Mouse (Mus musculus): ENCODE results near the gene Mprip. TPM values are rescaled to one million over a fixed set of nuclear protein-coding genes. Genes with fewer than 3 reads are reported as not detected.
"Not testable (repeated sequence)": the region's sequence is repeated elsewhere in the genome, so short reads cannot be mapped to it uniquely, and the experiment has no call there.

Gene Mprip
- polyA plus RNA-seq, 1 experiment from 2014 or later, result 353 TPM

DNA sequence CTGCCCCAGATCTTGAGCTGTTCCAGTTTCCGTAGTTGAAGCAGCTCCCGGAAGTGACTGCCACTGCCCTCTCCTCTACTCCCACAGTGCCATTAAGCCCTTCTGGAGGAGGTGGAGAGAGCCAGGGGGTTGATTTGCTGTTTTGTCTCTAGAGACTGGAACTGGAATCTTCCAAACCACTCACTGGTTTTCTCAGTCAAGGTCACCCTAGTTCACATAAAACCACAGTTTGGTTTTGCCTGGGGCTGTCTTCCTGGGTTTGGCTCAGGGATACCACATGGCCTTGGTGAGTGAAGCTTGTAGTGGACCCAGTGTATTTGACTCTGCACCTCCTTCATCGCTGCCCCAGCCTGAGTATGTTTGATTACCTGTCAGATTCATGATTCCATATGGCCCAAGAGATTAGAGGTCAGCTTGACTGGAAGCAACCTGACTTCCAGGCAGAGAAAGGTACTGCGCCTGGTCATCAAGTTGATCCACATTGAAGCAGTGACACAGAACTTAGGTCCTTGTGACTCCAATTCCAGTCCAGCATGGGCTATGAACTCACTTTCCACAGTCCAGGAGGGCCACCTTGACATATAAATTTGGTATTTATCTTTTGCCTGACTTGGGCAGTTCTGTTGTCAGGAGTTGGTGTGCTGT, 10.1 kb downstream of the Mprip start:
- H3K27me3 ChIP-seq, result no peaks in the 10 kb centered on the region
- ChIA-PET CTCF (interaction anchor here (1.1 to 1.9 kb wide), 3 partner anchors 12 to 61 kb away, joined by 4 to 5 read pairs (median 4); no protein-coding TSS in a partner anchor), POLR2A (interaction anchor here (1.0 to 1.4 kb wide), 2 partner anchors 8 to 24 kb away, joined by 3 to 4 read pairs; no protein-coding TSS in a partner anchor)
- in situ Hi-C loops (cut with MboI; ENCODE audit: low pct_unique_long_range_greater_than_20kb), result no loop called here
- DNase-seq (ENCODE audit: low read depth, low spot score) (peak; percentile 57), ATAC-seq (peak; percentile 57)
- TF ChIP-seq CTCF (IDR thresholded peaks at IDR 0.05), result no peak

DNA sequence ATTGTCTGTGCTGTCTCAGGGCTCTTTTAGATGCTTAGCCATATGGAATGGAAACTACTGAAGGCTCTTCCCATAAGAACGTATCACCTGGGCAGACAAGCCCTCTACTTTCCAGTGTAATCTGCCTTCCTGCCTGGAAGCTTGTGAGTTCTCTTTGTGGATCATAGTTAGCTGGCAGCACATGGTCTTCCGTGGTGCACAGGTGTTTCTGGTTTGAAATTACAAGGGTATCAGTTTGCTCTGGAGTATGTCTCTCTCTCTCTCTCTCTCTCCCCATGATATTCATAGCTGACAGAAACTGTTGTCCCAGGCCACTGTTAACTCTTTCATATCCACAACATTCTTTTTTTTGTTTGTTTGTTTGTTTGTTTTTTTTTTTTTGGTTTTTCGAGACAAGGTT, 12.9 kb downstream of the Mprip start:
- CTCF ChIA-PET, result no interaction called here
- no peak for TF ChIP-seq CTCF (IDR thresholded peaks at IDR 0.05)
- H3K27me3 ChIP-seq, result no peaks in the 10 kb centered on the region
- in situ Hi-C loops (cut with MboI; ENCODE audit: low pct_unique_long_range_greater_than_20kb), result no loop called here
- ATAC-seq (no peak), DNase-seq (ENCODE audit: low read depth, low spot score) (no peak)
- POLR2A ChIA-PET, result interaction anchor here (1.1 kb wide), 1 partner anchor 59 kb away, joined by 3 read pairs; no protein-coding TSS in a partner anchor

DNA sequence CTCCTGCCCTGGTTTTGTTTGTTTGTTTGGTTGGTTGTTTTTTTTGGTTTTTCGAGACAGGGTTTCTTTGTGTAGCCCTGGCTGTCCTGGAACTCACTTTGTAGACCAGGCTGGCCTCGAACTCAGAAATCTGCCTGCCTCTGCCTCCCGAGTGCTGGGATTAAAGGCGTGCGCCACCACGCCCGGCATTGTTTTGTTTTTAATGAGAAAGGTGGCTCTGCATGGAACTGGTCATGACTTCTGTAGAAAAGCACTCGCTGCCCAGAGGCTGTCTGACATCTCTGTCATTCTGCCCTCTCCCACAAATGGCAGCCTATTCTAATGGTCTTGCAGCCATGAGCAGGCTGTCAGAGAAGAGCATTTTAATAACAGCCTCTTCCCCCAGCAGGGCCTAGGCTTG, 13.6 kb downstream of the Mprip start:
- DNase-seq (ENCODE audit: low read depth, low spot score); ATAC-seq; POLR2A ChIA-PET; CTCF ChIA-PET; H3K27me3 ChIP-seq: not testable (repeated sequence)
- in situ Hi-C loops (cut with MboI; ENCODE audit: low pct_unique_long_range_greater_than_20kb), result loop anchor here (25.0 kb wide), 1 partner anchor 1337 kb away; the partner anchor contains the start of genes Sh3bp5l and Zfp672

DNA sequence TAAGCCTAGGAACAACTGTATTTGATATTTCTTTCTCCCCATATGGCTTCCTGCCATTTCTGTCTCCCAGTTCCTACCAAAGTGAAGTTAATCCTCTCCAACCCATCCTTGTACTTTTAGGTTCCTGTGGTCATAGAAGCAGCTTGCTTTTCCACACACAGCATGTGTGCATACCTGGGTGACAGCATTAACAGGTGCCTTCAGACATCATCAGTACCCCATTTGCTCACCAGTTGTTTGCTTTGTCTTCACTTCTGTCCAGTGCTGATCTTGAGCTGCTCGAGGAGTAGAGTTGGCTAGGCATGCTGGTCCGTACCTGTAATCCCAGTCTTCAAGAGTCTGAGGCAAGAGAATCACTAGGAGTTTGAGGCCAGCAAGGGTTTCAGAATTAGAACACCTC, 16.7 kb downstream of the Mprip start:
- in situ Hi-C loops (cut with MboI; ENCODE audit: low pct_unique_long_range_greater_than_20kb), result loop anchor here (25.0 kb wide), 1 partner anchor 1340 kb away; the partner anchor contains the start of genes Sh3bp5l and Zfp672
- no peak for TF ChIP-seq CTCF (IDR thresholded peaks at IDR 0.05)
- POLR2A ChIA-PET, result no interaction called here
- no peaks in the 10 kb centered on the region for H3K27me3 ChIP-seq
- no peak for ATAC-seq
- CTCF ChIA-PET, result interaction anchor here (1.1 kb wide), 1 partner anchor 11 kb away, joined by 3 read pairs; no protein-coding TSS in a partner anchor
- DNase-seq (ENCODE audit: low read depth, low spot score), result no peak

DNA sequence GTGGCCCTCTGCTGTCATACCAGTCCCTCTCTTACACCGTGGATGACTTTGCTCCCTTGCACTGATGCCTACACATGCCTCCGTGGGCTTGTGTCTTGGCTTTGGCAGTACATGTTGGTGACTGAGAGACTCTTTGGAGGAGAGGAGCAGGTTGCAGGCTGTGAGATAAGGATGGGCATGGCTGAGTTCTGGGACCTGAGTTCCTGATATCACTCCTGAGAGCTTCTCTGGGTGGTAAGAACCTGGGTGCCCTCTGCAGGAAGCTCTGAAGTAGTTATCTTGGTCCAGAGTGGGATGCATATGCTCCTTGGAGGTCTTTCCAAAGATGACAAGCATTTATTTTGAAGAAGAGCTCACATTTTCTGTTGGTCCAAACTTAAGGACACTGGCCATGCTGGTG, 17.6 kb downstream of the Mprip start:
- DNase-seq (ENCODE audit: low read depth, low spot score) (no peak), ATAC-seq (no peak)
- POLR2A ChIA-PET, result no interaction called here
- in situ Hi-C loops (cut with MboI; ENCODE audit: low pct_unique_long_range_greater_than_20kb), result loop anchor here (25.0 kb wide), 1 partner anchor 1341 kb away; the partner anchor contains the start of genes Sh3bp5l and Zfp672
- CTCF ChIA-PET, result interaction anchor here (1.2 to 1.3 kb wide), 2 partner anchors 9 to 14 kb away, joined by 4 read pairs; no protein-coding TSS in a partner anchor
- no peaks in the 10 kb centered on the region for H3K27me3 ChIP-seq
- no peak for TF ChIP-seq CTCF (IDR thresholded peaks at IDR 0.05)

DNA sequence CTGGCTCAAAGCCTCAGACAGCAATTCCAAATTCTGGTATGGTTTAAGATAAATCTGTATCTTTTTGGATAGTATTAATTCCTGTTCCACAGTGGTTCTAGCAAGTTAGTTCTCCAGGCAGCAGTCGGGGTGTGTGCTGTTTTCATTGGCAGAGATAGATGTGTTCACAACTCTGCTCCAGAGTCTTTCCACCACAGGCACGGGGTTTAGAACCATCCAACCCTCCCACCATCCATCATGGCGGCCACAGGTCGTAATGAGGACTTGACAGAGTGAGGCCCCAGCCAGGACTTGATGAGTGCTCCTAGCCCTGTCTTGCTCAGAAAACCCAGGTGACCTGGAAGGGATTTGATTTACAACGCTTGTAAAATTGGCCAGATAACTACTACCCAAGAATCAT, 19.0 kb downstream of the Mprip start:
- POLR2A ChIA-PET, result no interaction called here
- DNase-seq (ENCODE audit: low read depth, low spot score) (no peak), ATAC-seq (no peak)
- TF ChIP-seq CTCF (IDR thresholded peaks at IDR 0.05), result no peak
- no peaks in the 10 kb centered on the region for H3K27me3 ChIP-seq
- in situ Hi-C loops (cut with MboI; ENCODE audit: low pct_unique_long_range_greater_than_20kb), result loop anchor here (25.0 kb wide), 1 partner anchor 1343 kb away; the partner anchor contains the start of genes Sh3bp5l and Zfp672
- CTCF ChIA-PET, result no interaction called here

DNA sequence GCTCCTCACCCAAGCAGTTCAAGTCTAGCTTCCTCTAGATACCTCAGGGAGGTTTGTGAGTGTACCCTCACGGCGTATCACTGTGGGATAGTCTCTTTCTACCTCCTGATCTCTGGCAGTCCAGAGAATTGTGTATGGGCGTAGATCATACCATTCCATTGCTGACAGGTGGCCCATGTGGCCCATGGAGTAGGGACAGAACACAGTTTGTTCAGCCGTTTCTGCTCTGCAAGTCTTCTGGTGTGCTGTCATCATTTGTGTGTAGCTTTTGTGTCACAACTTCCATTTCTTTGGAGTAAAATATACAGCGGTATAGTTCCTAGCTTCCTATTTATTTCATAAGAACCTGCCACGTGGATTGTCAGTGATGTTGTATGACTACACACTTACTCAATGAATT, 23.9 kb downstream of the Mprip start:
- TF ChIP-seq CTCF (IDR thresholded peaks at IDR 0.05), result no peak
- POLR2A ChIA-PET, result no interaction called here
- CTCF ChIA-PET, result interaction anchor here (1.3 to 2.7 kb wide), 2 partner anchors 21 to 44 kb away, joined by 3 to 8 read pairs; no protein-coding TSS in a partner anchor
- DNase-seq (ENCODE audit: low read depth, low spot score) (no peak), ATAC-seq (no peak)
- in situ Hi-C loops (cut with MboI; ENCODE audit: low pct_unique_long_range_greater_than_20kb), result loop anchor here (5.0 to 25.0 kb wide), 2 partner anchors 1348 to 1472 kb away; partner anchors contain the start of genes Sh3bp5l and Zfp672
- H3K27me3 ChIP-seq, result no peaks in the 10 kb centered on the region

DNA sequence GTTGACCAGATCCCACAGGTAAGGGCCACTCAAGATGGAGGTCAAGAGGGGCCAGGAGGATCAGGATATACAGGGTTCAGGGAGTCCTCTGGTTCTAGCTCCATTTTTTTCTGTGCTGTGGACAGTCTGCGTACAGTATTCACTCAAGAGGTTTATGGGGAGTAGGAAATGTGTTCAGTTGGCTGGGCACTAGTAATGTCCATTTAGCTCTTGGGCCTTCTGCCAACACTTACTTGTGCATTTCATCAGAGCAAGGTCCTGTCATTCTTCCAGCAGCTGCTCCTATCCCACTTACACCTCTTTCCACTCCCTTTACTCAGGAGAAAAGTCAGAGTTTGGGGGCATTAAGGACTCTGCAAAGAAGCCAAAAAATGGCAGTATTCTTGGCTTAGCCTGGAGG, 33.4 kb downstream of the Mprip start:
- TF ChIP-seq CTCF (IDR thresholded peaks at IDR 0.05), result no peak
- ATAC-seq (peak; percentile 62), DNase-seq (ENCODE audit: low read depth, low spot score) (peak; percentile 59)
- ChIA-PET POLR2A (interaction anchor here (0.9 to 1.1 kb wide), 2 partner anchors 23 to 33 kb away, joined by 3 read pairs; partner anchors contain the start of gene Mprip), CTCF (interaction anchor here (1.0 to 1.1 kb wide), 2 partner anchors 13 to 31 kb away, joined by 3 to 4 read pairs; no protein-coding TSS in a partner anchor)
- in situ Hi-C loops (cut with MboI; ENCODE audit: low pct_unique_long_range_greater_than_20kb), result loop anchor here (25.0 kb wide), 1 partner anchor 1357 kb away; the partner anchor contains the start of genes Sh3bp5l and Zfp672
- H3K27me3 ChIP-seq, result no peaks in the 10 kb centered on the region

DNA sequence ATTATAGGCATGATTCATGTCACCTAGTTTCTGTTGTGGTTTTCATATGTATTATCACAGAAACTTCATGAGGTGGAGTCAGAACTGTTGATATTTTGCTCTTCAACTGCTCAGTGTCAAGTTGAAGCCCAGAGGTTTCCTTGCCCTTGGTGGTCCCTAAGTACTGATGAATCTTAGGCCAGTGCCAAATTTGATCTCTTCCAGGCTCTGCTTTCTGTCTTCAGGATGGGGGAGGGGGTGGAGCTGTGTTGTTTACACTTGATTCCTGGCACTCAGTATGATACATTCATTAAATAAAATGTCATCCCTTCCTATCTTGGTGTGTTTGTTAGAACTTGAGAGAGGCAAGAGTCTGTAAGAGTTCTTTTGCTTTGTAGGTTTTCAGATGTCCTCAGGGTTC, 34.4 kb downstream of the Mprip start:
- ATAC-seq (no peak), DNase-seq (ENCODE audit: low read depth, low spot score) (no peak)
- ChIA-PET POLR2A (interaction anchor here (1.1 kb wide), 1 partner anchor 24 kb away, joined by 3 read pairs; no protein-coding TSS in a partner anchor), CTCF (no interaction called here)
- no peak for TF ChIP-seq CTCF (IDR thresholded peaks at IDR 0.05)
- in situ Hi-C loops (cut with MboI; ENCODE audit: low pct_unique_long_range_greater_than_20kb), result loop anchor here (25.0 kb wide), 1 partner anchor 1358 kb away; the partner anchor contains the start of genes Sh3bp5l and Zfp672
- H3K27me3 ChIP-seq, result no peaks in the 10 kb centered on the region

DNA sequence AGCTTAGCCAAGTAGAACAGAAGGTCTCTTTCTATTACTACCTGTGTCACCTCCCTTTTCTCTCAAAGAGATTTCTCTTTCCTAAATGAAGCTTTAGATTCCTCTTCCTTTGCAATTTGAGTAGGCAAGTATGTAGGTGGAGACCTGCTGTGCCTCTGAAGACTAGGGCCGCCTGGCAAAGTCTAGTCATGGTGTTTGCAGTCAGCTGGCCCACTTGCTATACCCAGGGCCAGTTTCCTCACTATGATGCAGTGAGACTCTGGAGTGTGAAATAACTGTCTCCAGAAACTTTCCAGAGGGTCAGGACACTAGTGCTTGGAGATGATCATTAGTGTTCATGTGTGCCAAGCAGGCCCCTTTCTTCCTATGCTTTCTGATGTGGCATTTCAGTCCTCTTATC, 36.5 kb downstream of the Mprip start:
- ChIA-PET CTCF (interaction anchor here (0.9 kb wide), 1 partner anchor 13 kb away, joined by 3 read pairs; no protein-coding TSS in a partner anchor), POLR2A (no interaction called here)
- ATAC-seq (no peak), DNase-seq (ENCODE audit: low read depth, low spot score) (no peak)
- no peaks in the 10 kb centered on the region for H3K27me3 ChIP-seq
- in situ Hi-C loops (cut with MboI; ENCODE audit: low pct_unique_long_range_greater_than_20kb), result loop anchor here (25.0 kb wide), 1 partner anchor 1360 kb away; the partner anchor contains the start of genes Sh3bp5l and Zfp672
- no peak for TF ChIP-seq CTCF (IDR thresholded peaks at IDR 0.05)

DNA sequence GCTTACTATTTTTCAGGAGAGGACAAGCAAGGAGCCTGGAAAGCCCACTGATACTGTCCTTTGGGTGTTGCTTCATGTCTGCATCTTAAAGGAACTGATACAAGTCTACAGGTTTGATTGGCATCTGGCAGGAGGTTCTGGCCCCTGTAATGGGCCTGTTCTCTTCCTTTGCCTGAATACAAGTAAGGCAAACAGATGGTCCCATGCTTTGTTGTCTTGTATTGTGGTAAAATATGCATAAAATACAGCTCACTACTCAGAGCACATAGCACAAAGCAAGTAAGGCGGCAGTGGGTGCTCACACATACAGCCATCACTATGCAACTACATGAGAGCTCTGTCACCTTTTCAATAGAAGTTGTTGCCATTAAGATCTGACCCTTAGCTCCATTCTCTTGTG, 39.7 kb downstream of the Mprip start:
- no peak for TF ChIP-seq CTCF (IDR thresholded peaks at IDR 0.05)
- CTCF ChIA-PET, result interaction anchor here (1.7 kb wide), 1 partner anchor 9 kb away, joined by 4 read pairs; no protein-coding TSS in a partner anchor

More for the DNA sequence above, 39.7 kb downstream of the Mprip start:
- ATAC-seq (no peak), DNase-seq (ENCODE audit: low read depth, low spot score) (no peak)
- H3K27me3 ChIP-seq, result no peaks in the 10 kb centered on the region
- POLR2A ChIA-PET, result no interaction called here
- in situ Hi-C loops (cut with MboI; ENCODE audit: low pct_unique_long_range_greater_than_20kb), result no loop called here
